Mouse (Mus musculus) lung, embryonic 14.5 days (tissue): ENCODE data around the gene Pax7. TPM values are rescaled to one million over a fixed set of nuclear protein-coding genes. Genes with fewer than 3 reads are reported as not detected.

Experiments
- ATAC-seq: fragments of 200-750 bp; cut with Nextera tagmentation; 2 replicates; pipeline ENCODE4 v1.8.0; 2017; ENCODE audit warnings: mild to moderate bottlenecking, moderate TSS enrichment, moderate library complexity; ENCODE audit not compliant: insufficient read depth
- DNase-seq: peaks from one replicate; pipeline ENCODE4 v3.0.0-alpha.2; 2015
- H3K27ac ChIP-seq: fragments of 300-500 bp; sonication (generic); 2 replicates; pipeline ENCODE4 v1.5.1; 2014; ENCODE audit warnings: low read depth, mild to moderate bottlenecking, moderate library complexity
- H3K27me3 ChIP-seq: fragments of 300-500 bp; sonication (generic); 2 replicates; pipeline ENCODE4 v1.6.1; 2014; ENCODE audit warnings: low read length, control low read depth; ENCODE audit not compliant: insufficient read depth
- H3K36me3 ChIP-seq: fragments of 300-500 bp; sonication (generic); 2 replicates; pipeline ENCODE4 v1.6.1; 2014; ENCODE audit warnings: control low read depth; ENCODE audit not compliant: insufficient read depth
- H3K4me1 ChIP-seq: fragments of 300-500 bp; sonication (generic); 2 replicates; pipeline ENCODE4 v1.6.1; 2014; ENCODE audit warnings: antibody characterized with exemption, control low read depth; ENCODE audit not compliant: insufficient read depth
- H3K4me2 ChIP-seq: fragments of 300-500 bp; sonication (generic); 2 replicates; pipeline ENCODE4 v1.6.1; 2014; ENCODE audit warnings: mild to moderate bottlenecking
- H3K4me3 ChIP-seq: fragments of 300-500 bp; sonication (generic); 2 replicates; pipeline ENCODE4 v1.5.1; 2014; ENCODE audit warnings: low read depth, low read length
- H3K9ac ChIP-seq: fragments of 300-500 bp; sonication (generic); 2 replicates; pipeline ENCODE4 v1.6.1; 2014
- H3K9me3 ChIP-seq: fragments of 300-500 bp; sonication (generic); 2 replicates; pipeline ENCODE4 v1.6.1; 2016; ENCODE audit warnings: low read depth, low read length, control low read depth
- CTCF ChIP-seq: IDR thresholded peaks from 2 replicates; pipeline ENCODE4 v1.5.1; 2016; ENCODE audit warnings: antibody characterized with exemption, low read depth
- WGBS: fragments of 180-500 bp; shearing (Covaris S2); extraction: QIAGEN DNeasy Blood & Tissue Kit; methylation state at CpG from one replicate; pipeline ENCODE4 v1.1.7; 2014; 5-methylcytosine and 5-hydroxymethylcytosine counted together
- polyA plus RNA-seq: library from polyadenylated mRNA; unstranded; fragments of >200 nt; fragmentation: Nextera tagmentation; extraction: Ambion mirVana; gene quantifications from 2 replicates; pipeline ENCODE4 v1.2.1, GENCODE M21; 2014

The Pax7 gene
- polyA plus RNA-seq, 1 experiment from 2014 or later: not detected

GRCm38 (mm10) chr4:139698602-139699001, 134.7 kb downstream of the Pax7 start:
- Histone ChIP-seq H3K4me3 (no peak overlapping the region), H3K4me2 (no peak overlapping the region), H3K9ac (no peak overlapping the region), H3K36me3 (no peaks in the 10 kb centered on the region), H3K9me3 (no peaks in the 10 kb centered on the region), H3K4me1 (no peaks in the 10 kb centered on the region), H3K27ac (no peak overlapping the region), H3K27me3 (no peaks in the 10 kb centered on the region)
- peak; percentile 38 for DNase-seq
- no peak for TF ChIP-seq CTCF
- no peak for ATAC-seq
- 23% methylated on average over 8 of the region's 8 CpGs for WGBS

- no peaks in the 10 kb centered on the region for H3K9me3 ChIP-seq
- WGBS: 6% methylated on average over 9 of the region's 9 CpGs
- no peaks in the 10 kb centered on the region for H3K36me3 ChIP-seq
- ATAC-seq: no peak
- TF ChIP-seq CTCF: no peak
- H3K4me2 ChIP-seq: no peak overlapping the region
- no peak overlapping the region for H3K27ac ChIP-seq
- no peak for DNase-seq
- H3K4me1 ChIP-seq: no peaks in the 10 kb centered on the region
- H3K4me3 ChIP-seq: no peak overlapping the region
- no peak overlapping the region for H3K9ac ChIP-seq
- no peaks in the 10 kb centered on the region for H3K27me3 ChIP-seq
Measured at GRCm38 (mm10) chr4:139697755-139698154, 135.6 kb downstream of the Pax7 start.

GRCm38 (mm10) chr4:139693315-139693714, 140.0 kb downstream of the Pax7 start:
- Histone ChIP-seq H3K9ac (no peak overlapping the region), H3K27me3 (no peaks in the 10 kb centered on the region)
- 30% methylated on average over 5 of the region's 5 CpGs for WGBS

GRCm38 (mm10) chr4:139689627-139690269, 143.6 kb downstream of the Pax7 start:
- no peaks in the 10 kb centered on the region for H3K36me3 ChIP-seq
- no peaks in the 10 kb centered on the region for H3K9me3 ChIP-seq
- no peak overlapping the region for H3K9ac ChIP-seq
- no peak overlapping the region for H3K27ac ChIP-seq
- WGBS: 30% methylated on average over 7 of the region's 7 CpGs
- H3K4me2 ChIP-seq: no peak overlapping the region
- no peak for TF ChIP-seq CTCF
- ATAC-seq (no peak), DNase-seq (no peak)
- H3K4me1 ChIP-seq: no peaks in the 10 kb centered on the region
- H3K4me3 ChIP-seq: no peak overlapping the region
- H3K27me3 ChIP-seq: no peaks in the 10 kb centered on the region

More at GRCm38 (mm10) chr4:139693315-139693714, 140.0 kb downstream of the Pax7 start:
- no peak for TF ChIP-seq CTCF
- Histone ChIP-seq H3K36me3 (no peaks in the 10 kb centered on the region), H3K9me3 (no peaks in the 10 kb centered on the region), H3K4me2 (no peak overlapping the region), H3K4me1 (no peaks in the 10 kb centered on the region), H3K4me3 (no peak overlapping the region), H3K27ac (no peak overlapping the region)
- ATAC-seq: no peak
- no peak for DNase-seq

- no peak for ATAC-seq
- Histone ChIP-seq H3K27ac (no peak overlapping the region), H3K9me3 (no peaks in the 10 kb centered on the region), H3K9ac (no peak overlapping the region), H3K4me1 (no peaks in the 10 kb centered on the region), H3K36me3 (no peaks in the 10 kb centered on the region), H3K4me3 (no peak overlapping the region), H3K4me2 (no peak overlapping the region), H3K27me3 (no peaks in the 10 kb centered on the region)
- no peak for DNase-seq
- 53% methylated on average over 9 of the region's 9 CpGs for whole genome bisulfite sequencing
- TF ChIP-seq CTCF: no peak
Measured at GRCm38 (mm10) chr4:139688058-139688457, 145.3 kb downstream of the Pax7 start.

Other genes starting within 250 kb of the Pax7 start
- gene Gm21969, start 230.3 kb downstream of the Pax7 start, polyA plus RNA-seq: not detected in 2 replicates
- 11.7 and 13.8 TPM in 2 replicates for gene Aldh4a1, start 210.7 kb downstream of the Pax7 start, polyA plus RNA-seq
- not detected in 2 replicates for gene Tas1r2, start 180.0 kb downstream of the Pax7 start, polyA plus RNA-seq
- gene Klhdc7a, start 134.5 kb upstream of the Pax7 start, polyA plus RNA-seq: 0.47 and 0.53 TPM in 2 replicates